Mouse (Mus musculus) layer of hippocampus, adult 8-10 months (tissue): ENCODE data around the gene Cd248. TPM values are rescaled to one million over a fixed set of nuclear protein-coding genes. Genes with fewer than 3 reads are reported as not detected.

Experiments used
- DNase-seq, 2 experiments: peaks; one replicate each; pipeline ENCODE4 v3.0.0; 2022; ENCODE audit warnings: low spot score in 2 of 2
- total RNA-seq, 4 experiments: library from RNA; stranded (reverse); gene quantifications; 2 replicates each; pipeline ENCODE4 v1.2.4; 2022

Gene Cd248
- total RNA-seq, 4 experiments from 2014 or later = 3.7 to 5.6 (median 4.4) TPM

GRCm38 (mm10) chr19:5106074-5106473 lies 38.2 kb downstream of the Cd248 start:
- DNase-seq = no peak

- DNase-seq = peak; percentile 98 to 99
These were observed 38.9 kb downstream of the Cd248 start, which contains the start of gene Rab1b for GRCm38 (mm10) chr19:5106731-5107191. Gene Rab1b, minus strand, starts transcription at chr19:5107072.

- peak in 1 of 2 experiments; percentile 9 for DNase-seq
These were observed 39.8 kb downstream of the Cd248 start for GRCm38 (mm10) chr19:5107556-5108270.

- no peak for DNase-seq
These were observed 40.3 kb downstream of the Cd248 start for GRCm38 (mm10) chr19:5108271-5108575.

- DNase-seq = no peak
These were observed 40.8 kb downstream of the Cd248 start for GRCm38 (mm10) chr19:5108702-5109101.

GRCm38 (mm10) chr19:5109659-5110453 lies 42.0 kb downstream of the Cd248 start:
- DNase-seq = no peak

- DNase-seq = peak in 1 of 2 experiments; percentile 65
These were observed 45.9 kb downstream of the Cd248 start for GRCm38 (mm10) chr19:5113783-5114182.

GRCm38 (mm10) chr19:5117494-5118383 lies 49.9 kb downstream of the Cd248 start:
- DNase-seq = peak; percentile 80 to 91

- DNase-seq = no peak
These were observed 50.5 kb downstream of the Cd248 start, which contains the start of gene Klc2 for GRCm38 (mm10) chr19:5118384-5118698. Gene Klc2, minus strand, starts transcription at chr19:5118560.

Other genes with a start within 250 kb of the Cd248 start
- 10 to 100 TPM; 30.9 to 44.4 (median 38.5) TPM for gene Ccs, start 228.7 kb upstream of the Cd248 start, total RNA-seq
- gene Ccdc87, start 228.7 kb upstream of the Cd248 start, total RNA-seq = 1 to 10 TPM; 2.1 to 2.8 (median 2.4) TPM
- gene Ctsf, start 212.9 kb upstream of the Cd248 start, total RNA-seq = 100 to 1,000 TPM; 110 to 126 (median 119) TPM
- gene Actn3, start 190.2 kb upstream of the Cd248 start, total RNA-seq = 1 to 10 TPM in 3 of 4 experiments, under 1 TPM in 1; 0.74 to 1.4 (median 1.1) TPM
- gene Zdhhc24, start 189.4 kb upstream of the Cd248 start, total RNA-seq = 10 to 100 TPM; 25.1 to 32.1 (median 25.6) TPM
- gene Bbs1, start 161.4 kb upstream of the Cd248 start, total RNA-seq = 10 to 100 TPM; 32.7 to 45.2 (median 39.3) TPM
- gene Dpp3, start 139.8 kb upstream of the Cd248 start, total RNA-seq = 10 to 100 TPM; 38.9 to 41.3 (median 39.7) TPM
- gene Peli3, start 125.0 kb upstream of the Cd248 start, total RNA-seq = 10 to 100 TPM; 25.5 to 31.6 (median 28.9) TPM
- gene Mrpl11, start 105.9 kb upstream of the Cd248 start, total RNA-seq = 10 to 100 TPM; 51.9 to 62.5 (median 56.4) TPM
- gene Npas4, start 77.8 kb upstream of the Cd248 start, total RNA-seq = 10 to 100 TPM in 2 of 4 experiments, 1 to 10 TPM in 2; 4.0 to 10.8 (median 8.3) TPM
- gene Slc29a2, start 44.2 kb upstream of the Cd248 start, total RNA-seq = 10 to 100 TPM; 12.3 to 19.8 (median 16.3) TPM
- gene B4gat1, start 29.3 kb upstream of the Cd248 start, total RNA-seq = 100 to 1,000 TPM; 107 to 119 (median 111) TPM
- 1 to 10 TPM; 4.4 to 10.0 (median 6.3) TPM for gene AC124502.3, start 29.2 kb upstream of the Cd248 start, total RNA-seq
- 10 to 100 TPM; 18.3 to 24.6 (median 20.6) TPM for gene Brms1, start 26.7 kb upstream of the Cd248 start, total RNA-seq
- gene Rin1, start 17.6 kb upstream of the Cd248 start, total RNA-seq = 100 to 1,000 TPM in 1 of 4 experiments, 10 to 100 TPM in 3; 89.3 to 115 (median 96.8) TPM
- 100 to 1,000 TPM; 104 to 117 (median 106) TPM for gene Tmem151a, start 17.5 kb downstream of the Cd248 start, total RNA-seq
- gene Yif1a, start 20.5 kb downstream of the Cd248 start, total RNA-seq = 10 to 100 TPM; 21.4 to 29.8 (median 25.9) TPM
- 100 to 1,000 TPM; 417 to 436 (median 422) TPM for gene Cnih2, start 30.4 kb downstream of the Cd248 start, total RNA-seq
- 100 to 1,000 TPM; 154 to 165 (median 160) TPM for gene Rab1b, start 39.0 kb downstream of the Cd248 start, total RNA-seq
- 100 to 1,000 TPM; 215 to 240 (median 227) TPM for gene Klc2, start 50.5 kb downstream of the Cd248 start, total RNA-seq
- gene Pacs1, start 205.0 kb downstream of the Cd248 start, total RNA-seq = 10 to 100 TPM; 50.9 to 59.4 (median 55.3) TPM
- 100 to 1,000 TPM; 202 to 215 (median 208) TPM for gene Sf3b2, start 227.4 kb downstream of the Cd248 start, total RNA-seq
- gene Gal3st3, start 230.3 kb downstream of the Cd248 start, total RNA-seq = 10 to 100 TPM; 83.2 to 92.3 (median 86.9) TPM